8 mouse cellular contexts compared by ENCODE assay signal in genomic region chr2:118388341-118389335, GRCm38 (mm10). TPM values are rescaled to one million over a fixed set of nuclear protein-coding genes. Genes with fewer than 3 reads are reported as not detected.
DNase-seq lines count a peak whose midpoint lies in the region; ATAC-seq lines count a peak whose summit lies in the region.

Gene Eif2ak4 (plus strand): TSS chr2:118388618.

- no peaks in the 10 kb centered on the region for H3K27me3 ChIP-seq in forebrain, embryonic 14.5 days (replicated peaks; ENCODE audit: control insufficient read depth, insufficient read depth, low read length)
- H3K27me3 ChIP-seq in neural tube, embryonic 15.5 days (replicated peaks) = no peaks in the 10 kb centered on the region

- peak; percentile 99 for DNase-seq in ES-CJ7 (ENCODE audit: low read depth, low spot score)
- DNase-seq in cerebellum, adult 11 months = peak; percentile 100
- peak; percentile 99 for DNase-seq in forebrain, embryonic 14.5 days (ENCODE audit: low spot score)
- peak; percentile 95 to 97 for DNase-seq in heart, postnatal 14 days
- peak; percentile 99 for DNase-seq in layer of hippocampus, adult 11-12 months (ENCODE audit: low spot score)
- peak; percentile 100 for DNase-seq in lung, adult 18-20 months
- DNase-seq in testis, postnatal 14 days (ENCODE audit: low spot score) = peak; percentile 100

- WGBS in forebrain, embryonic 14.5 days = 1% methylated on average over 57 of the region's 61 CpGs
- WGBS in neural tube, embryonic 15.5 days = 1% methylated on average over 59 of the region's 61 CpGs

- peak within 1 kb of the TSS; percentile 81 for H3K4me3 ChIP-seq in forebrain, embryonic 14.5 days (ENCODE audit: low read depth, low read length)
- H3K4me3 ChIP-seq in neural tube, embryonic 15.5 days (replicated peaks) = peak within 1 kb of the TSS; percentile 88

- no peaks in the 10 kb centered on the region for H3K9me3 ChIP-seq in forebrain, embryonic 14.5 days (replicated peaks; ENCODE audit: control insufficient read depth, low read length)
- no peaks in the 10 kb centered on the region for H3K9me3 ChIP-seq in neural tube, embryonic 15.5 days (replicated peaks)

- peaks cover 6% of the 10 kb centered on the region; the same call in 1 of the 2 replicates for H3K4me1 ChIP-seq in forebrain, embryonic 14.5 days (ENCODE audit: control insufficient read depth, insufficient read depth, low read length)
- peaks cover 19% of the 10 kb centered on the region for H3K4me1 ChIP-seq in neural tube, embryonic 15.5 days

- peak within 1 kb of the TSS; percentile 65 for H3K4me2 ChIP-seq in forebrain, embryonic 14.5 days (ENCODE audit: low read length)
- peak within 1 kb of the TSS; percentile 77 for H3K4me2 ChIP-seq in neural tube, embryonic 15.5 days

- peak within 1 kb of the TSS; percentile 86 for H3K9ac ChIP-seq in forebrain, embryonic 14.5 days (ENCODE audit: low read length)
- peak within 1 kb of the TSS; percentile 96 for H3K9ac ChIP-seq in neural tube, embryonic 15.5 days (replicated peaks)

- intact Hi-C loops in heart, postnatal 14 days (cut with DNase I) = no loop called here

- H3K27ac ChIP-seq in forebrain, embryonic 14.5 days (ENCODE audit: low read depth, low read length) = peak within 1 kb of the TSS; percentile 74
- H3K27ac ChIP-seq in neural tube, embryonic 15.5 days (replicated peaks) = peak within 1 kb of the TSS; percentile 96

- no peaks in the 10 kb centered on the region for H3K36me3 ChIP-seq in forebrain, embryonic 14.5 days (ENCODE audit: control insufficient read depth, insufficient read depth, low read length)
- H3K36me3 ChIP-seq in neural tube, embryonic 15.5 days = no peaks in the 10 kb centered on the region

- ATAC-seq in forebrain, embryonic 14.5 days = peak; percentile 96
- peak; percentile 98 for ATAC-seq in neural tube, embryonic 15.5 days (ENCODE audit: low FRiP score)

RNA-seq across cellular contexts. Expression of gene Eif2ak4, which starts in this region (rescaled TPM):
- polyA plus RNA-seq in forebrain, embryonic 14.5 days (2014; fragmentation: Nextera tagmentation; extraction: Ambion mirVana) = 6.4 and 8.4 TPM in 2 replicates
- 1 to 10 TPM; 9.2 to 9.3 TPM for total RNA-seq in heart, postnatal 14 days (2021)
- polyA plus RNA-seq in neural tube, embryonic 15.5 days (2015; fragmentation: Nextera tagmentation; extraction: Ambion mirVana) = 7.8 and 8.7 TPM in 2 replicates

Comparison
In these comparisons a context has a peak if more than half of its experiments do, and no peak if none do; other contexts are left out.
1. Peak in every context shown above with its lines: DNase-seq, ATAC-seq, H3K4me3 ChIP-seq and H3K27ac ChIP-seq.